Comparison of ENCODE assay signal across 8 mouse cellular contexts in the genomic region with DNA sequence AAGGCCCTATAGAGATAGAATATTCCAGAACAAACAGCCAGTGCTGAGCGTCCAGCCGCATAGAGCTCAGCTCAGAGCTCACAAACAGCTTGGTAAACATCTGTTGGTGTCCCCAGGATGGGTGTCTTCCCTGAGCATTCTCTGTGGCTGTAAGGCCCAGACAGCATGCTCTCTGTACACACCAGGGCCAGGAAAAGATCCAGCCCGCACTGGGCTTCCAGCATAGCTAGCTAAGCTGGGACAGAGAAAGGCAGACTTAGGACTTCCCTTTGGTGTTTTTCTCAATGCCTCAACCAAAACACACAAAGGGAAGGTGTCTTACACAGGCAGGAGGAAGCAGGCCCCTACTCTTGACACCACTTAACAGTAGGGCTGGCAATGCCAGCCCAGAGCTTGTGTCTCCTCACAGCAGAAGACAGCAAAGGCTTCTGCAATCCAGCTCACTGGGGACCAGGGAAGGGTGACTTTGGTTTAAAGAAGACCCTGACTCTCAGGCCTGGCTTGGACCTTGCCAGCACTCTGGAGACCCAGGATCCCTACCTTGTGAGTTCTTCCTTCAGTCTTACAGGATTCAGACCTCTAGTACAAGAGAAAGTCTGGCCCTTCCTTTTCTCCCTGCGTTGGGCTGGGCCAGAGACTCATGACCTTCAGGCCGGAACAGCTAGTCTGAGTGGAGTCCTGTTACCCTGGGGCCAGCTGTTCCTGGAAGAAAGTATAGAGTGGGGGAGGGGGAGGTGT. TPM values are rescaled to one million over a fixed set of nuclear protein-coding genes. Genes with fewer than 3 reads are reported as not detected.
A peak's percentile ranks its signal among the peaks of the same experiment; 100 is the strongest.
DNase-seq lines count a peak whose midpoint lies in the region; ATAC-seq and TF ChIP-seq lines count a peak whose summit lies in the region.

A gene (minus strand): TSS at position 601 of the 738 bp plus-strand sequence.

- no peak for TF ChIP-seq CTCF in cerebellum, adult 2 months (IDR thresholded peaks at IDR 0.05; ENCODE audit: borderline replicate concordance, insufficient read depth, low read depth, low read length)

- TF ChIP-seq POLR2A in cerebellum, adult 2 months (IDR thresholded peaks at IDR 0.05; ENCODE audit: borderline replicate concordance, insufficient read depth, low read length): no peak

- no peaks in the 10 kb centered on the region for H3K36me3 ChIP-seq in hindbrain, embryonic 15.5 days

- WGBS in cerebellum, adult 2 months: 74% methylated on average over 5 of the region's 5 CpGs
- 73% methylated on average over 5 of the region's 5 CpGs for WGBS in hindbrain, embryonic 15.5 days

- no peak for ATAC-seq in hindbrain, embryonic 15.5 days (ENCODE audit: low FRiP score, low read depth)

- no peak within 1 kb of the TSS for H3K9ac ChIP-seq in hindbrain, embryonic 15.5 days

- H3K27ac ChIP-seq in cerebellum, adult 2 months (ENCODE audit: insufficient read depth, low read length): no peak within 1 kb of the TSS
- no peak within 1 kb of the TSS for H3K27ac ChIP-seq in hindbrain, embryonic 15.5 days (replicated peaks)

- DNase-seq in cerebellum, adult 2 months: no peak
- DNase-seq in cerebellum, postnatal 14 days: no peak
- DNase-seq in adrenal gland, postnatal 10 days: peak; percentile 68
- peak; percentile 52 to 55 for DNase-seq in gastrocnemius, adult 8-10 months (ENCODE audit: low spot score in 2 of 2)
- DNase-seq in left cerebral cortex, postnatal 4 days: no peak
- peak; percentile 27 for DNase-seq in neural tube, embryonic 10.5 days (ENCODE audit: extremely low spot score, low spot score)
- DNase-seq in right cerebral cortex, postnatal 36 days (ENCODE audit: low spot score in 2 of 2): no peak

- intact Hi-C loops in left cerebral cortex, postnatal 4 days (cut with DNase I): no loop called here

- no peaks in the 10 kb centered on the region for H3K9me3 ChIP-seq in hindbrain, embryonic 15.5 days

- no peaks in the 10 kb centered on the region for H3K27me3 ChIP-seq in cerebellum, adult 2 months (ENCODE audit: control insufficient read depth, insufficient read depth, low read length)
- no peaks in the 10 kb centered on the region for H3K27me3 ChIP-seq in hindbrain, embryonic 15.5 days

- H3K4me1 ChIP-seq in cerebellum, adult 2 months (ENCODE audit: control insufficient read depth, insufficient read depth, low read length): peaks cover 6% of the 10 kb centered on the region
- H3K4me1 ChIP-seq in hindbrain, embryonic 15.5 days (replicated peaks): peaks cover 9% of the 10 kb centered on the region

- H3K4me2 ChIP-seq in hindbrain, embryonic 15.5 days: no peak within 1 kb of the TSS

- no peak within 1 kb of the TSS for H3K4me3 ChIP-seq in cerebellum, adult 2 months (replicated peaks; ENCODE audit: insufficient read depth, low read depth, low read length)
- H3K4me3 ChIP-seq in hindbrain, embryonic 15.5 days: no peak within 1 kb of the TSS

RNA-seq across cellular contexts. Expression of the gene that starts here (rescaled TPM):
- polyA plus RNA-seq in cerebellum, adult 2 months (2012; rRNA removed): 148 and 153 TPM in 2 replicates
- total RNA-seq in adrenal gland, postnatal 10 days (2021): 10 to 100 TPM; 39.4 to 60.0 TPM
- 10 to 100 TPM; 30.7 to 40.2 (median 33.3) TPM for total RNA-seq in gastrocnemius, adult 8-10 months (2022)
- 212 and 233 TPM in 2 replicates for polyA plus RNA-seq in hindbrain, embryonic 15.5 days (2015; fragmentation: Nextera tagmentation; extraction: Ambion mirVana)
- 100 to 1,000 TPM; 184 to 195 TPM for total RNA-seq in left cerebral cortex, postnatal 4 days (2021)

Comparison
In these comparisons a context has a peak if more than half of its experiments do, and no peak if none do; other contexts are left out.
1. DNase-seq: peak in adrenal gland, postnatal 10 days (single experiment), gastrocnemius, adult 8-10 months (2 of 2) and neural tube, embryonic 10.5 days (single experiment); none in cerebellum, adult 2 months (0 of 2), cerebellum, postnatal 14 days (0 of 2), left cerebral cortex, postnatal 4 days (single experiment) and right cerebral cortex, postnatal 36 days (0 of 2).